Mouse (Mus musculus): ENCODE measurements around the gene Man1c1. TPM values are rescaled to one million over a fixed set of nuclear protein-coding genes. Genes with fewer than 3 reads are reported as not detected.

Gene Man1c1
- total RNA-seq (2014; rRNA removed) (8.3 and 9.9 TPM in 2 replicates), polyA plus RNA-seq (2015; fragmentation: Nextera tagmentation; extraction: Ambion mirVana) (1.7 and 2.4 TPM in 2 replicates)

GRCm38 (mm10) chr4:134703835-134704546 lies at the start of gene Man1c1:
Gene Man1c1 (minus strand): TSS chr4:134704290.
- peaks cover 12% of the 10 kb centered on the region; the same call in 1 of the 2 replicates for H3K4me1 ChIP-seq (ENCODE audit: insufficient read depth)
- H3K9ac ChIP-seq, result peak within 1 kb of the TSS; percentile 52
- ATAC-seq, result peak; percentile 96
- H3K9me3 ChIP-seq (ENCODE audit: low read length), result no peaks in the 10 kb centered on the region
- peak within 1 kb of the TSS; percentile 54 for H3K27ac ChIP-seq (ENCODE audit: low read depth, low read length)
- peak; percentile 97 for DNase-seq
- peaks cover 8% of the 10 kb centered on the region; the same call in 1 of the 2 replicates for H3K27me3 ChIP-seq (ENCODE audit: insufficient read depth, low read length)
- H3K4me3 ChIP-seq (ENCODE audit: low read depth, low read length), result peak within 1 kb of the TSS; percentile 64
- no peak for TF ChIP-seq CTCF (IDR thresholded peaks at IDR 0.05; ENCODE audit: low read depth)
- no peaks in the 10 kb centered on the region for H3K36me3 ChIP-seq (ENCODE audit: insufficient read depth)
- WGBS, result 2% methylated on average over 64 of the region's 81 CpGs
- peak within 1 kb of the TSS; percentile 97 for H3K4me2 ChIP-seq (ENCODE audit: low read depth)

GRCm38 (mm10) chr4:134753516-134754261 lies 49.6 kb upstream of the Man1c1 start:
- H3K36me3 ChIP-seq (ENCODE audit: insufficient read depth), result no peaks in the 10 kb centered on the region
- no peaks in the 10 kb centered on the region for H3K9me3 ChIP-seq (ENCODE audit: low read length)
- ATAC-seq, result no peak
- H3K9ac ChIP-seq, result no peak overlapping the region
- no peak overlapping the region for H3K4me2 ChIP-seq (ENCODE audit: low read depth)
- 33% methylated on average over 17 of the region's 17 CpGs for WGBS
- H3K27ac ChIP-seq (ENCODE audit: low read depth, low read length), result no peak overlapping the region
- no peak for TF ChIP-seq CTCF (IDR thresholded peaks at IDR 0.05; ENCODE audit: low read depth)
- H3K4me3 ChIP-seq (ENCODE audit: low read depth, low read length), result no peak overlapping the region
- H3K4me1 ChIP-seq (ENCODE audit: insufficient read depth), result no peaks in the 10 kb centered on the region
- no peaks in the 10 kb centered on the region for H3K27me3 ChIP-seq (ENCODE audit: insufficient read depth, low read length)
- no peak for DNase-seq

- H3K4me2 ChIP-seq (ENCODE audit: low read depth), result no peak overlapping the region
- ATAC-seq (no peak), DNase-seq (no peak)
- WGBS, result 53% methylated on average over 11 of the region's 11 CpGs
- no peaks in the 10 kb centered on the region for H3K4me1 ChIP-seq (ENCODE audit: insufficient read depth)
- no peak overlapping the region for H3K4me3 ChIP-seq (ENCODE audit: low read depth, low read length)
- no peaks in the 10 kb centered on the region for H3K27me3 ChIP-seq (ENCODE audit: insufficient read depth, low read length)
- TF ChIP-seq CTCF (IDR thresholded peaks at IDR 0.05; ENCODE audit: low read depth), result no peak
- no peaks in the 10 kb centered on the region for H3K9me3 ChIP-seq (ENCODE audit: low read length)
- H3K9ac ChIP-seq, result no peak overlapping the region
- no peak overlapping the region for H3K27ac ChIP-seq (ENCODE audit: low read depth, low read length)
- no peaks in the 10 kb centered on the region for H3K36me3 ChIP-seq (ENCODE audit: insufficient read depth)
Observed at GRCm38 (mm10) chr4:134752911-134753426, 48.9 kb upstream of the Man1c1 start.

GRCm38 (mm10) chr4:134751682-134752380 lies 47.7 kb upstream of the Man1c1 start:
- H3K4me2 ChIP-seq (ENCODE audit: low read depth), result no peak overlapping the region
- WGBS, result 87% methylated on average over 18 of the region's 18 CpGs
- H3K27ac ChIP-seq (ENCODE audit: low read depth, low read length), result no peak overlapping the region
- no peaks in the 10 kb centered on the region for H3K36me3 ChIP-seq (ENCODE audit: insufficient read depth)
- H3K4me1 ChIP-seq (ENCODE audit: insufficient read depth), result no peaks in the 10 kb centered on the region
- ATAC-seq, result no peak
- no peaks in the 10 kb centered on the region for H3K27me3 ChIP-seq (ENCODE audit: insufficient read depth, low read length)
- no peaks in the 10 kb centered on the region for H3K9me3 ChIP-seq (ENCODE audit: low read length)
- no peak overlapping the region for H3K4me3 ChIP-seq (ENCODE audit: low read depth, low read length)
- no peak overlapping the region for H3K9ac ChIP-seq
- DNase-seq, result no peak
- TF ChIP-seq CTCF (IDR thresholded peaks at IDR 0.05; ENCODE audit: low read depth), result no peak

- no peaks in the 10 kb centered on the region for H3K9me3 ChIP-seq (ENCODE audit: low read length)
- ATAC-seq, result no peak
- H3K4me2 ChIP-seq (ENCODE audit: low read depth), result no peak overlapping the region
- H3K9ac ChIP-seq, result no peak overlapping the region
- no peak overlapping the region for H3K4me3 ChIP-seq (ENCODE audit: low read depth, low read length)
- no peaks in the 10 kb centered on the region for H3K27me3 ChIP-seq (ENCODE audit: insufficient read depth, low read length)
- no peak for DNase-seq
- H3K27ac ChIP-seq (ENCODE audit: low read depth, low read length), result no peak overlapping the region
- H3K4me1 ChIP-seq (ENCODE audit: insufficient read depth), result no peaks in the 10 kb centered on the region
- H3K36me3 ChIP-seq (ENCODE audit: insufficient read depth), result no peaks in the 10 kb centered on the region
- TF ChIP-seq CTCF (IDR thresholded peaks at IDR 0.05; ENCODE audit: low read depth), result no peak
- WGBS, result 78% methylated on average over 6 of the region's 6 CpGs
Observed at GRCm38 (mm10) chr4:134750825-134751224, 46.7 kb upstream of the Man1c1 start.

- H3K4me2 ChIP-seq (ENCODE audit: low read depth), result no peak overlapping the region
- no peak for ATAC-seq
- DNase-seq, result no peak
- H3K9ac ChIP-seq, result no peak overlapping the region
- H3K4me1 ChIP-seq (ENCODE audit: insufficient read depth), result no peaks in the 10 kb centered on the region
- WGBS, result 82% methylated on average over 5 of the region's 5 CpGs
- H3K27me3 ChIP-seq (ENCODE audit: insufficient read depth, low read length), result no peaks in the 10 kb centered on the region
- no peaks in the 10 kb centered on the region for H3K36me3 ChIP-seq (ENCODE audit: insufficient read depth)
- no peak overlapping the region for H3K27ac ChIP-seq (ENCODE audit: low read depth, low read length)
- H3K9me3 ChIP-seq (ENCODE audit: low read length), result no peaks in the 10 kb centered on the region
- no peak for TF ChIP-seq CTCF (IDR thresholded peaks at IDR 0.05; ENCODE audit: low read depth)
- H3K4me3 ChIP-seq (ENCODE audit: low read depth, low read length), result no peak overlapping the region
Observed at GRCm38 (mm10) chr4:134750263-134750662, 46.2 kb upstream of the Man1c1 start.

Data from forebrain, postnatal 0 days (tissue).